Mouse (Mus musculus) lung, postnatal 0 days (tissue): ENCODE data around the gene Prox2. TPM values are rescaled to one million over a fixed set of nuclear protein-coding genes. Genes with fewer than 3 reads are reported as not detected.
A peak's percentile ranks its signal among the peaks of the same experiment; 100 is the strongest.

ENCODE experiments used
- ATAC-seq: fragments of 200-750 bp; cut with Nextera tagmentation; 2 replicates; pipeline ENCODE4 v1.8.0; 2017; ENCODE audit warnings: moderate library complexity
- DNase-seq: peaks from one replicate; pipeline ENCODE4 v3.0.0-alpha.2; 2016; ENCODE audit warnings: low spot score
- H3K27ac ChIP-seq: fragments of 300-500 bp; sonication (generic); 2 replicates; pipeline ENCODE4 v1.5.1; 2014; ENCODE audit warnings: antibody characterized with exemption, mild to moderate bottlenecking, low read length, mixed read lengths
- H3K27me3 ChIP-seq: fragments of 300-500 bp; sonication (generic); replicated peaks from 2 replicates; pipeline ENCODE4 v1.6.1; 2014; ENCODE audit warnings: low read length, mixed read lengths; ENCODE audit not compliant: insufficient read depth
- H3K36me3 ChIP-seq: fragments of 300-500 bp; sonication (generic); 2 replicates; pipeline ENCODE4 v1.6.1; 2014; ENCODE audit warnings: low read length, mixed read lengths; ENCODE audit not compliant: insufficient read depth
- H3K4me1 ChIP-seq: fragments of 300-500 bp; sonication (generic); 2 replicates; pipeline ENCODE4 v1.6.1; 2014; ENCODE audit warnings: antibody characterized with exemption, low read depth, low read length, mixed read lengths; ENCODE audit not compliant: insufficient read depth
- H3K4me2 ChIP-seq: fragments of 300-500 bp; sonication (generic); replicated peaks from 2 replicates; pipeline ENCODE4 v1.6.1; 2014; ENCODE audit warnings: low read depth, mild to moderate bottlenecking, low read length, moderate library complexity, mixed read lengths
- H3K4me3 ChIP-seq: fragments of 300-500 bp; sonication (generic); 2 replicates; pipeline ENCODE4 v1.5.1; 2014; ENCODE audit warnings: low read depth, low read length
- H3K9ac ChIP-seq: fragments of 300-500 bp; sonication (generic); replicated peaks from 2 replicates; pipeline ENCODE4 v1.6.1; 2014; ENCODE audit warnings: low read depth, mild to moderate bottlenecking
- H3K9me3 ChIP-seq: fragments of 300-500 bp; sonication (generic); 2 replicates; pipeline ENCODE4 v1.6.1; 2016; ENCODE audit warnings: low read length, mixed read lengths
- CTCF ChIP-seq: IDR thresholded peaks from 2 replicates; pipeline ENCODE4 v1.5.1; 2016; ENCODE audit warnings: antibody characterized with exemption, mild to moderate bottlenecking
- EP300 ChIP-seq: IDR thresholded peaks from 2 replicates; pipeline ENCODE4 v1.6.1; 2016; ENCODE audit warnings: antibody characterized with exemption, mild to moderate bottlenecking, control low read depth
- WGBS: fragments of 180-500 bp; shearing (Covaris S2); extraction: QIAGEN DNeasy Blood & Tissue Kit; methylation state at CpG from one replicate; pipeline ENCODE4 v1.1.7; 2014; 5-methylcytosine and 5-hydroxymethylcytosine counted together
- polyA plus RNA-seq: library from polyadenylated mRNA; unstranded; fragments of >200 nt; fragmentation: Nextera tagmentation; extraction: Ambion mirVana; gene quantifications from 2 replicates; pipeline ENCODE4 v1.2.1, GENCODE M21; 2015

Gene Prox2
- polyA plus RNA-seq, 1 experiment from 2014 or later, result 3.7 TPM

GRCm38 (mm10) chr12:85110011-85110697 is 405 bp downstream of the Prox2 start:
- Histone ChIP-seq H3K27me3 (no peaks in the 10 kb centered on the region), H3K9ac (peak overlapping the region; percentile 95)
- peak; percentile 36 for ATAC-seq

GRCm38 (mm10) chr12:85109426-85109825 is 1.1 kb downstream of the Prox2 start:
- Histone ChIP-seq H3K4me3 (no peak overlapping the region), H3K27me3 (no peaks in the 10 kb centered on the region), H3K4me1 (peaks cover 24% of the 10 kb centered on the region; the same call in 1 of the 2 replicates), H3K9ac (no peak overlapping the region), H3K4me2 (peak overlapping the region; percentile 81; the same call in 1 of the 2 replicates), H3K36me3 (no peaks in the 10 kb centered on the region), H3K27ac (no peak overlapping the region), H3K9me3 (no peaks in the 10 kb centered on the region)
- ATAC-seq (no peak), DNase-seq (peak; percentile 22)
- WGBS, result 49% methylated on average over 4 of the region's 4 CpGs
- TF ChIP-seq EP300 (no peak), CTCF (no peak)

More at GRCm38 (mm10) chr12:85110011-85110697, 405 bp downstream of the Prox2 start:
- Histone ChIP-seq H3K4me1 (peaks cover 29% of the 10 kb centered on the region; the same call in 1 of the 2 replicates), H3K36me3 (no peaks in the 10 kb centered on the region), H3K27ac (peak overlapping the region; percentile 90), H3K9me3 (no peaks in the 10 kb centered on the region), H3K4me3 (peak overlapping the region; percentile 98), H3K4me2 (peak overlapping the region; percentile 81)
- TF ChIP-seq EP300, result no peak
- no peak for TF ChIP-seq CTCF
- peak; percentile 39 for DNase-seq
- WGBS, result 10% methylated on average over 18 of the region's 18 CpGs

- Histone ChIP-seq H3K4me2 (no peak overlapping the region), H3K9ac (no peak overlapping the region), H3K9me3 (no peaks in the 10 kb centered on the region), H3K27me3 (no peaks in the 10 kb centered on the region), H3K36me3 (no peaks in the 10 kb centered on the region), H3K4me3 (no peak overlapping the region), H3K4me1 (peaks cover 23% of the 10 kb centered on the region; the same call in 1 of the 2 replicates), H3K27ac (no peak overlapping the region)
- TF ChIP-seq EP300 (no peak), CTCF (no peak)
- DNase-seq (no peak), ATAC-seq (no peak)
- 46% methylated on average over 3 of the region's 3 CpGs for WGBS
Observed at GRCm38 (mm10) chr12:85108643-85109042, 1.9 kb downstream of the Prox2 start.

GRCm38 (mm10) chr12:85106292-85106691 is 4.3 kb downstream of the Prox2 start:
- ATAC-seq (no peak), DNase-seq (no peak)
- H3K4me2 ChIP-seq, result no peak overlapping the region
- no peaks in the 10 kb centered on the region for H3K9me3 ChIP-seq
- TF ChIP-seq CTCF (no peak), EP300 (no peak)
- WGBS, result 19% methylated on average over 8 of the region's 8 CpGs
- no peaks in the 10 kb centered on the region for H3K36me3 ChIP-seq
- peaks cover 4% of the 10 kb centered on the region; the same call in 1 of the 2 replicates for H3K4me1 ChIP-seq
- H3K4me3 ChIP-seq, result no peak overlapping the region
- no peaks in the 10 kb centered on the region for H3K27me3 ChIP-seq
- no peak overlapping the region for H3K27ac ChIP-seq
- H3K9ac ChIP-seq, result no peak overlapping the region

- no peak overlapping the region for H3K27ac ChIP-seq
- ATAC-seq, result no peak
- H3K9me3 ChIP-seq, result no peaks in the 10 kb centered on the region
- no peak for DNase-seq
- TF ChIP-seq CTCF (no peak), EP300 (no peak)
- H3K9ac ChIP-seq, result no peak overlapping the region
- H3K4me1 ChIP-seq, result peaks cover 2% of the 10 kb centered on the region; the same call in 1 of the 2 replicates
- no peak overlapping the region for H3K4me3 ChIP-seq
- no peak overlapping the region for H3K4me2 ChIP-seq
- 81% methylated on average over 8 of the region's 8 CpGs for WGBS
- H3K27me3 ChIP-seq, result no peaks in the 10 kb centered on the region
- H3K36me3 ChIP-seq, result no peaks in the 10 kb centered on the region
Observed at GRCm38 (mm10) chr12:85104789-85105188, 5.8 kb downstream of the Prox2 start.

GRCm38 (mm10) chr12:85103096-85103495 is 7.5 kb downstream of the Prox2 start:
- ATAC-seq (no peak), DNase-seq (no peak)
- 76% methylated on average over 8 of the region's 8 CpGs for WGBS
- H3K9me3 ChIP-seq, result no peaks in the 10 kb centered on the region
- TF ChIP-seq EP300 (no peak), CTCF (no peak)
- H3K36me3 ChIP-seq, result no peaks in the 10 kb centered on the region
- no peak overlapping the region for H3K9ac ChIP-seq
- no peaks in the 10 kb centered on the region for H3K4me1 ChIP-seq
- no peak overlapping the region for H3K4me2 ChIP-seq
- H3K4me3 ChIP-seq, result no peak overlapping the region
- H3K27me3 ChIP-seq, result no peaks in the 10 kb centered on the region
- H3K27ac ChIP-seq, result no peak overlapping the region
